Mouse (Mus musculus): Measurements from ENCODE around the gene Phospho2. TPM values are rescaled to one million over a fixed set of nuclear protein-coding genes. Genes with fewer than 3 reads are reported as not detected.
A peak's percentile ranks its signal among the peaks of the same experiment; 100 is the strongest.

Phospho2 gene
- 35.9 and 38.5 TPM in 2 replicates for polyA plus RNA-seq (2015; fragmentation: Nextera tagmentation; extraction: Ambion mirVana)

DNA sequence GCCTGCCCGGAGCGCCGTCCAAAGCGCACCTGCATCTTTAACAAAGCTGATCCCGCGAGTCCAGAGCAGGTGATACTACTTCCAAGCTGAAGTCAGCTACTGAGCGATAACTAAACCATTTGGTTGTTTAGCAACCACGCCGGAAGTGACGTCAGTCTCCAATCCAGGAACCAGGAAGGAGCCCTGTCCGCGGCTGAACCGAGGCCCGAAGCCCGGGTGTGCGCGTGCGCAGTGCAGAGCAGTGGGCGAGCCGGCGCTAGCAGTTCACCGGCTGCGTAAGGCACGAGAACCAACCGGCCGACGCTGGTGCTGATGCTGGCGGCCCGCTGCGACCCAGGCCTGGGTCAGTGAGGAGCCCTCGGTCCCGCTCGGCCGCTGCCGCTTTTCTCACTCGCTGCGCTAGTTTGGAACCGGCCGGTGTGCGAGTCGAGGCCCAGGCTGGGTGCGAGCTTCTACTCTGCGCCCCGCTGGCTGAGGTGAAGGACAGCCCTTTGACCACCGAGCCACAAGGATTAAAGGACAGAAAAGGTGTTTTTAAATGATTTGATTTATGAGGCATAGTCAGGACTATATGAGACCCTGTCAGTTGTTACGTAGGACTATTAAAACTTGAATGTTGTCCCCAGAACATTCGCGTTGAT, at the start of gene Phospho2, which contains the start of gene Ccdc173:
Gene Phospho2 (plus strand): TSS at position 195 of the 641 bp plus-strand sequence.
Gene Ccdc173 (minus strand): TSS at position 147 of the 641 bp plus-strand sequence.
- no peaks in the 10 kb centered on the region for H3K9me3 ChIP-seq (replicated peaks; ENCODE audit: control insufficient read depth, low read length, poor library complexity, severe bottlenecking)
- H3K9ac ChIP-seq (ENCODE audit: low read depth, low read length) = peak within 1 kb of the TSS; percentile 89
- peak within 1 kb of the TSS; percentile 90 for H3K4me2 ChIP-seq (ENCODE audit: low read length)
- 1% methylated on average over 48 of the region's 48 CpGs for WGBS
- H3K36me3 ChIP-seq (ENCODE audit: control insufficient read depth, insufficient read depth, low read length) = peaks cover 6% of the 10 kb centered on the region; the same call in 1 of the 2 replicates
- peaks cover 14% of the 10 kb centered on the region for H3K4me1 ChIP-seq (ENCODE audit: control insufficient read depth, insufficient read depth, low read length)
- peak within 1 kb of the TSS; percentile 87 for H3K27ac ChIP-seq (ENCODE audit: low read length)
- H3K27me3 ChIP-seq (ENCODE audit: control insufficient read depth, insufficient read depth, low read depth, low read length) = no peaks in the 10 kb centered on the region
- peak; percentile 98 for ATAC-seq
- H3K4me3 ChIP-seq (ENCODE audit: low read depth, low read length) = peak within 1 kb of the TSS; percentile 78

DNA sequence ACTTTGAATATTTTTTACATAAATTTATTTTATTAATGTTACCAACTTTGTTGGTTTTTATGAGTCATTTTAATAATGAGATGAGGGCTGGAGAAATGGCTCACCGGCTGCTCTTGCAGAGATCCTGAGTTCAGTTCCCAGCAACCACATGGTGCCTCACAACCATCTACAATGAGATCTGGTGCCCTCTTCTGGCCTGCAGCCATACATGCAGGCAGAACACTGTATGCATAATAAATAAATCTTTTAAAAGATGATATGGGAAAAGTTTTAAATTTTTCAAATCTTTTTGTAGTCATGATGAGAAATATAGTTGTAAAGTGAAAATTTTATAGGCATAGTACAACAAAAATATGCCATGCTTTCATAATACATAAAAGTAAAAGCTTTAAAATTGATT, 44.3 kb upstream of the Phospho2 start:
- ATAC-seq = no peak
- no peaks in the 10 kb centered on the region for H3K27me3 ChIP-seq (ENCODE audit: control insufficient read depth, insufficient read depth, low read depth, low read length)
- H3K36me3 ChIP-seq (ENCODE audit: control insufficient read depth, insufficient read depth, low read length) = peaks cover 35% of the 10 kb centered on the region
- H3K4me2 ChIP-seq (ENCODE audit: low read length) = no peak overlapping the region
- no peaks in the 10 kb centered on the region for H3K4me1 ChIP-seq (ENCODE audit: control insufficient read depth, insufficient read depth, low read length)
- H3K9ac ChIP-seq (ENCODE audit: low read depth, low read length) = no peak overlapping the region
- WGBS = 90% methylated on average over 1 of the region's 1 CpGs
- no peak overlapping the region for H3K4me3 ChIP-seq (ENCODE audit: low read depth, low read length)
- H3K9me3 ChIP-seq (replicated peaks; ENCODE audit: control insufficient read depth, low read length, poor library complexity, severe bottlenecking) = no peaks in the 10 kb centered on the region
- H3K27ac ChIP-seq (ENCODE audit: low read length) = no peak overlapping the region

DNA sequence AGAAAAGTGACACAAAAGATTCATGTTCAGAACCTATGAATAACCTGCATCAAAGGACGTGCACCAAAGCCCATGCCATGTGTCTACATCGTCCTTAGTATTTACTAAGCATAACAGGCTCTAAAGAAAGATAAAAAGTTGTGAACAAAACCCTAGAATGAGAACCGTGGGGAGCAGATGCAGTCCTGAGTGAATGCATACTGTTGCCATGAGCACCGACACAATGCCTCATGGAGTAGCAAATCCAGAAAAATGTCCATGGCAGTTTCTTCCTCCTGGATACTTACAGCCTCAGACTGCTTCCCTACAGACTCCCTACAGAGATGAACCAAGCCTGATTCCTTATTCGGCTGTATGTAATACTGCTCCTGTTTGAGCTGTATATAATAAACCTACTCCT, 28.4 kb upstream of the Phospho2 start:
- H3K9me3 ChIP-seq (replicated peaks; ENCODE audit: control insufficient read depth, low read length, poor library complexity, severe bottlenecking) = no peaks in the 10 kb centered on the region
- no peaks in the 10 kb centered on the region for H3K36me3 ChIP-seq (ENCODE audit: control insufficient read depth, insufficient read depth, low read length)
- 23% methylated on average over 5 of the region's 5 CpGs for WGBS
- no peak overlapping the region for H3K27ac ChIP-seq (ENCODE audit: low read length)
- ATAC-seq = no peak
- H3K4me3 ChIP-seq (ENCODE audit: low read depth, low read length) = no peak overlapping the region
- no peak overlapping the region for H3K4me2 ChIP-seq (ENCODE audit: low read length)
- H3K27me3 ChIP-seq (ENCODE audit: control insufficient read depth, insufficient read depth, low read depth, low read length) = no peaks in the 10 kb centered on the region
- no peak overlapping the region for H3K9ac ChIP-seq (ENCODE audit: low read depth, low read length)
- H3K4me1 ChIP-seq (ENCODE audit: control insufficient read depth, insufficient read depth, low read length) = no peaks in the 10 kb centered on the region

DNA sequence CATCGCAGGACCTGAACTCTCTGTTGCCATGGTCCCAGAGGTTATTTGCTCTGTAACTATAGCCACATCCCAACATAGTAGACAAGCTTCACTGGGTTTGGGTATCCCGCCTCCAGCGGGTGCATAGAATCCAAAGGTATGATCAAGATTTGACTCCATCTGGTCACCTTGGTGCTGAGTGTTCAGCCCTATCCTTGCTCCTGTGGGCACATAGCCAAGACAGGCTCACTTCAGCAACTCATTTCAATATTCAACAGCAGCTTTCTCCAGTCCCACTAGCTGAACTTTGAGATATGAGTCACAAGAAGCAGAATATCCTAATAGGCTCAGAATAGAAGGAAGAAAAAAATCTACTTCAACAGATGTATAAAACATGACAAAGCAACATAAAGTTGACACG, 26.1 kb upstream of the Phospho2 start:
- no peak overlapping the region for H3K4me2 ChIP-seq (ENCODE audit: low read length)
- H3K4me1 ChIP-seq (ENCODE audit: control insufficient read depth, insufficient read depth, low read length) = no peaks in the 10 kb centered on the region
- WGBS = 84% methylated on average over 4 of the region's 4 CpGs
- no peak overlapping the region for H3K4me3 ChIP-seq (ENCODE audit: low read depth, low read length)
- H3K27me3 ChIP-seq (ENCODE audit: control insufficient read depth, insufficient read depth, low read depth, low read length) = no peaks in the 10 kb centered on the region
- no peak overlapping the region for H3K9ac ChIP-seq (ENCODE audit: low read depth, low read length)
- no peak for ATAC-seq
- H3K9me3 ChIP-seq (replicated peaks; ENCODE audit: control insufficient read depth, low read length, poor library complexity, severe bottlenecking) = no peaks in the 10 kb centered on the region
- no peaks in the 10 kb centered on the region for H3K36me3 ChIP-seq (ENCODE audit: control insufficient read depth, insufficient read depth, low read length)
- no peak overlapping the region for H3K27ac ChIP-seq (ENCODE audit: low read length)

DNA sequence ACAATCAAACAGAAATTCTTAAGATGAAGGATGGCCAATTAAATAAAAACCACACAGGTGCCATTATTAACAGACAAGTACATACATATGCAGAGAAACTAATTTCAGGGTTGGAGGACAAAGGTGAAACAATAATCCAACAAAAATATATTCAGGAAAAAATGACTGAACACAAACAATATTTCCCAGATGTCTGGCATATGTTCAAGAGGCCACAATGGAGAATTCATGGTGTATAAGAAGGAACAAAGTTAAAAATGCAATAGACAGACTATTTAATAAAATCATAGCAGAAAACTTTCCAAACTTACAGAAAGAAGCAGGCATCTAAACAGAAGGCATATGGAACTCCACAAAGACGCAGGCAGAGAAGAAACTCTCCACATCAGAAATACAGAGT, 24.7 kb upstream of the Phospho2 start:
- H3K9me3 ChIP-seq (replicated peaks; ENCODE audit: control insufficient read depth, low read length, poor library complexity, severe bottlenecking) = no peaks in the 10 kb centered on the region
- H3K9ac ChIP-seq (ENCODE audit: low read depth, low read length) = no peak overlapping the region
- WGBS = 88% methylated on average over 1 of the region's 1 CpGs
- H3K4me1 ChIP-seq (ENCODE audit: control insufficient read depth, insufficient read depth, low read length) = no peaks in the 10 kb centered on the region
- H3K27me3 ChIP-seq (ENCODE audit: control insufficient read depth, insufficient read depth, low read depth, low read length) = no peaks in the 10 kb centered on the region
- H3K36me3 ChIP-seq (ENCODE audit: control insufficient read depth, insufficient read depth, low read length) = no peaks in the 10 kb centered on the region
- no peak overlapping the region for H3K4me3 ChIP-seq (ENCODE audit: low read depth, low read length)
- no peak overlapping the region for H3K27ac ChIP-seq (ENCODE audit: low read length)
- ATAC-seq = no peak
- H3K4me2 ChIP-seq (ENCODE audit: low read length) = no peak overlapping the region

DNA sequence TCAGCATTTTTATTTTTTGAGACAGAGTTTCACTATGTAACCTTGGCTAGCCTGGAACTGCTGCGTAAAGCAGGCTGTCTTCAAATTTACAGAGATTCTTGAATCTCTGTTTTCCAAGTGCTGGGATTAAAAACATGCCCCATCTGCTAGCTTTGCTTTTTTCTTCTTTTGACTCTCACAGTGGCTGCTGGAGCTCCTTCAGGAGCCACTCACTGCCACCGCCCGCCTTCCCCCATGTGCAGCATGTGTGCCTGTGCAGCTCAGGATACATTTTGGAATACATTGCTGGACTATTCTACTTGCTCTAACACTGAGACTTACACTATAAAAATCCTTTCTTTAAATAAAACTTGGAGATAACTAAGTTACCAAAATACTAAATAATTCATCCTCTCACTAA, 16.1 kb upstream of the Phospho2 start:
- H3K4me2 ChIP-seq (ENCODE audit: low read length) = no peak overlapping the region
- H3K4me3 ChIP-seq (ENCODE audit: low read depth, low read length) = no peak overlapping the region
- peaks cover 9% of the 10 kb centered on the region; the same call in 1 of the 2 replicates for H3K36me3 ChIP-seq (ENCODE audit: control insufficient read depth, insufficient read depth, low read length)
- 98% methylated on average over 3 of the region's 3 CpGs for WGBS
- H3K9ac ChIP-seq (ENCODE audit: low read depth, low read length) = no peak overlapping the region
- no peak for ATAC-seq
- no peaks in the 10 kb centered on the region for H3K27me3 ChIP-seq (ENCODE audit: control insufficient read depth, insufficient read depth, low read depth, low read length)
- H3K9me3 ChIP-seq (replicated peaks; ENCODE audit: control insufficient read depth, low read length, poor library complexity, severe bottlenecking) = no peaks in the 10 kb centered on the region
- H3K4me1 ChIP-seq (ENCODE audit: control insufficient read depth, insufficient read depth, low read length) = no peaks in the 10 kb centered on the region
- H3K27ac ChIP-seq (ENCODE audit: low read length) = no peak overlapping the region

DNA sequence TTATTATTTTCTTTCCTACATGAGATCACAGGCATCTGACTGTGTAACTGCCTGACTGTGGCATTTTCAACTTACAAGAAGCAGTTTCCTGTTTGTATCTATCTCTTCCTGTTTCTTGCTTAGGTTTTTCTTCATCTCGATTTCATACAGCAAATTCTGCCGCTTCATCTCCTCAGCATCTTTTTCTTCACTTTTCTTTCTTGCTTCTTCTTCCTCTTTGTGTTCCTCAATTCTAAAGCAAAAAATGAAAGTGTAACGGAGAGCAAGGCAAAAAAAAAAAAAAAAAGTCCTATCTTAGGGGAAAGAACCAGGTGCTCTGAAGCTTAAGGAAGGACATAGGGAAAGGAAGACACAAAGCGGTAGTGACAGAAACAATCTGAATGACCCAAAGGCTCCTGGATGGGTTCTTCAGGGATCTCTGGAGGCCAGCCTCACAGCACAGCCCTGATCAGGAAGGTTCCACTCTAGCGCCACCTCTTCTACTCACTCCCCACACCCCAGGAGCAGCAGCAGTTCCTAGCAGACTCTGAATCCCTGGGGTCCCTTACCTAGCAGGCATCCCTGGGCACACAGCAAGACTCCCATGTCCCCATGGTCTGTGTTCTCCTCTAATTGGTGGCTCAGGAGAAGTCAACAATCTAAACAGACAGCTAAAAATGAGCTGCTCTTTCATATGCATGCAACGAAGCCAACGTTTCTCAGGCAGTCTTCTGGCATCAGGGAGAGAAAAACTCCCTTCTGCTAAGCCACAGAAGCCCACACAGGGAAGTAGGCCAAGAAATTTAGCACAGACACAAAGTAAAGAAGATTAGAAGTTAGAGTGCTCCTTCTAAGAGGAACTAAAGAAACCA, 11.2 kb upstream of the Phospho2 start:
- Histone ChIP-seq H3K4me3 (ENCODE audit: low read depth, low read length) (no peak overlapping the region), H3K4me2 (ENCODE audit: low read length) (no peak overlapping the region), H3K9ac (ENCODE audit: low read depth, low read length) (no peak overlapping the region), H3K4me1 (ENCODE audit: control insufficient read depth, insufficient read depth, low read length) (no peaks in the 10 kb centered on the region), H3K36me3 (ENCODE audit: control insufficient read depth, insufficient read depth, low read length) (peaks cover 9% of the 10 kb centered on the region; the same call in 1 of the 2 replicates), H3K9me3 (replicated peaks; ENCODE audit: control insufficient read depth, low read length, poor library complexity, severe bottlenecking) (no peaks in the 10 kb centered on the region), H3K27ac (ENCODE audit: low read length) (no peak overlapping the region), H3K27me3 (ENCODE audit: control insufficient read depth, insufficient read depth, low read depth, low read length) (no peaks in the 10 kb centered on the region)
- ATAC-seq = no peak
- WGBS = 77% methylated on average over 7 of the region's 7 CpGs

DNA sequence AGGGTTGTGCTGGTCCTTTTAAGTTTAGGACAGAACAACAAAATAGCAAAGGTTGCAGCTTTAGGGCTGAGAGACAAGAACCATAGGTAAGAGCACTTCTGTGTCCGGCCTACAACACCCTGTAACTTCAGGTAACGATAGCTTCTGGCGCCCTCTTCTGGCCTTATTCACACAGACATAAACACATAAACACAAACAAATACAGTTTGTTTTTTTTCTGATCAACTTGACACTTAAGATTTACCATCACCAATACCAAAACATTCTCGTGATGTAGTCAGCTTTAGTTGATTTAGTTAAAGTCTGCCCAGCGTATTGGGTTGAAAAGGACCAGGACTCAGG, 10.6 kb upstream of the Phospho2 start:
- H3K27ac ChIP-seq (ENCODE audit: low read length) = no peak overlapping the region

DNA sequence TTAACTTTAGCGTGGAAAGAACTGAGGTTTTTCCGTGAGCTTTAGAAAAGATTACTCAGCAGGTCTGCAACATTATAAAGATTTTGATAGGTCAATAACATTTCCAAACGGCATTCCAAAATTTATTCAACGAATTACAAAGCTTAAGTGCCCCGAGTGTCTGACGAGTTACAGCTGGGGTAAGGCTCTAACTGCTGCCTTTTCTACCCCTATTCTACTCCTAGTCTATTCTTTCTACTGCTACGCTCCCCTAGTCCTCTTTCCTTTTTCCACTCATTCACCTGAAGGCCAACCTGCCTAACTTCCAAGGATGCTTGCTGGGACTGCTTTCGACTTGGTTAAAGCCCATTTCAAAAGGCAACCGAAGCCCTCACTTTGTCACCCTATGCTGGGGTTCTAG, 449 bp upstream of the Phospho2 start:
- 27% methylated on average over 9 of the region's 9 CpGs for WGBS
- Histone ChIP-seq H3K4me2 (ENCODE audit: low read length) (peak overlapping the region; percentile 90), H3K9ac (ENCODE audit: low read depth, low read length) (peak overlapping the region; percentile 89), H3K27ac (ENCODE audit: low read length) (peak overlapping the region; percentile 87), H3K9me3 (replicated peaks; ENCODE audit: control insufficient read depth, low read length, poor library complexity, severe bottlenecking) (no peaks in the 10 kb centered on the region), H3K4me3 (ENCODE audit: low read depth, low read length) (peak overlapping the region; percentile 78), H3K36me3 (ENCODE audit: control insufficient read depth, insufficient read depth, low read length) (peaks cover 6% of the 10 kb centered on the region; the same call in 1 of the 2 replicates), H3K4me1 (ENCODE audit: control insufficient read depth, insufficient read depth, low read length) (peaks cover 14% of the 10 kb centered on the region), H3K27me3 (ENCODE audit: control insufficient read depth, insufficient read depth, low read depth, low read length) (no peaks in the 10 kb centered on the region)
- no peak for ATAC-seq

More for the DNA sequence above, 10.6 kb upstream of the Phospho2 start:
- no peaks in the 10 kb centered on the region for H3K9me3 ChIP-seq (replicated peaks; ENCODE audit: control insufficient read depth, low read length, poor library complexity, severe bottlenecking)
- H3K4me1 ChIP-seq (ENCODE audit: control insufficient read depth, insufficient read depth, low read length) = no peaks in the 10 kb centered on the region
- H3K36me3 ChIP-seq (ENCODE audit: control insufficient read depth, insufficient read depth, low read length) = peaks cover 9% of the 10 kb centered on the region; the same call in 1 of the 2 replicates
- H3K4me2 ChIP-seq (ENCODE audit: low read length) = no peak overlapping the region
- no peak overlapping the region for H3K4me3 ChIP-seq (ENCODE audit: low read depth, low read length)
- no peak for ATAC-seq
- no peak overlapping the region for H3K9ac ChIP-seq (ENCODE audit: low read depth, low read length)
- no peaks in the 10 kb centered on the region for H3K27me3 ChIP-seq (ENCODE audit: control insufficient read depth, insufficient read depth, low read depth, low read length)
- WGBS = 50% methylated on average over 5 of the region's 5 CpGs
